Mouse (Mus musculus) midbrain, embryonic 11.5 days (tissue): ENCODE measurements around the gene Olfr1453. TPM values are rescaled to one million over a fixed set of nuclear protein-coding genes. Genes with fewer than 3 reads are reported as not detected.
A peak's percentile ranks its signal among the peaks of the same experiment; 100 is the strongest.
"Not testable (repeated sequence)": the region's sequence is repeated elsewhere in the genome, so short reads cannot be mapped to it uniquely, and the experiment has no call there.

Experiments
- ATAC-seq: fragments of 200-750 bp; cut with Nextera tagmentation; 2 replicates; pipeline ENCODE4 v1.8.0; 2017; ENCODE audit warnings: moderate TSS enrichment, moderate library complexity; ENCODE audit not compliant: low FRiP score
- DNase-seq: peaks from one replicate; pipeline ENCODE4 v3.0.0; 2015; ENCODE audit warnings: low spot score; ENCODE audit errors: missing footprints
- H3K27ac ChIP-seq: fragments of 300-500 bp; sonication (generic); 2 replicates; pipeline ENCODE4 v1.5.1; 2014; ENCODE audit warnings: low read depth, low read length
- H3K27me3 ChIP-seq: fragments of 300-500 bp; sonication (generic); 2 replicates; pipeline ENCODE4 v1.6.1; 2014; ENCODE audit warnings: mild to moderate bottlenecking, low read length, moderate library complexity, mixed read lengths; ENCODE audit not compliant: control insufficient read depth, insufficient read depth
- H3K36me3 ChIP-seq: fragments of 300-500 bp; sonication (generic); 2 replicates; pipeline ENCODE4 v1.6.1; 2014; ENCODE audit warnings: mild to moderate bottlenecking, low read length, moderate library complexity, mixed read lengths; ENCODE audit not compliant: control insufficient read depth, insufficient read depth
- H3K4me1 ChIP-seq: fragments of 300-500 bp; sonication (generic); 2 replicates; pipeline ENCODE4 v1.6.1; 2014; ENCODE audit warnings: low read length; ENCODE audit not compliant: control insufficient read depth, insufficient read depth
- H3K4me2 ChIP-seq: fragments of 300-500 bp; sonication (generic); 2 replicates; pipeline ENCODE4 v1.6.1; 2014; ENCODE audit warnings: mild to moderate bottlenecking, moderate library complexity
- H3K4me3 ChIP-seq: fragments of 300-500 bp; sonication (generic); 2 replicates; pipeline ENCODE4 v1.5.1; 2014; ENCODE audit warnings: low read depth, low read length
- H3K9ac ChIP-seq: fragments of 300-500 bp; sonication (generic); 2 replicates; pipeline ENCODE4 v1.6.1; 2014; ENCODE audit warnings: low read length
- H3K9me3 ChIP-seq: fragments of 300-500 bp; sonication (generic); 2 replicates; pipeline ENCODE4 v1.6.1; 2016; ENCODE audit warnings: low read length; ENCODE audit not compliant: control insufficient read depth
- WGBS: fragments of 180-500 bp; shearing (Covaris S2); extraction: QIAGEN DNeasy Blood & Tissue Kit; methylation state at CpG from one replicate; pipeline ENCODE4 v1.1.7; 2014; 5-methylcytosine and 5-hydroxymethylcytosine counted together
- polyA plus RNA-seq: library from polyadenylated mRNA; unstranded; fragments of >200 nt; fragmentation: Nextera tagmentation; extraction: Ambion mirVana; gene quantifications from 2 replicates; pipeline ENCODE4 v1.2.1, GENCODE M21; 2014

The Olfr1453 gene
- polyA plus RNA-seq: not detected in 2 replicates

GRCm38 (mm10) chr19:13028227-13028626 is at the start of gene Olfr1453:
TSS of gene Olfr1453 (minus strand) at chr19:13028327.
- no peak for ATAC-seq
- Histone ChIP-seq H3K4me3 (no peak within 1 kb of the TSS), H3K9me3 (no peaks in the 10 kb centered on the region), H3K27me3 (no peaks in the 10 kb centered on the region), H3K36me3 (no peaks in the 10 kb centered on the region), H3K9ac (no peak within 1 kb of the TSS), H3K4me1 (no peaks in the 10 kb centered on the region), H3K27ac (no peak within 1 kb of the TSS), H3K4me2 (no peak within 1 kb of the TSS)
- WGBS: 46% methylated on average over 1 of the region's 1 CpGs
- peak; percentile 72 for DNase-seq

DNA sequence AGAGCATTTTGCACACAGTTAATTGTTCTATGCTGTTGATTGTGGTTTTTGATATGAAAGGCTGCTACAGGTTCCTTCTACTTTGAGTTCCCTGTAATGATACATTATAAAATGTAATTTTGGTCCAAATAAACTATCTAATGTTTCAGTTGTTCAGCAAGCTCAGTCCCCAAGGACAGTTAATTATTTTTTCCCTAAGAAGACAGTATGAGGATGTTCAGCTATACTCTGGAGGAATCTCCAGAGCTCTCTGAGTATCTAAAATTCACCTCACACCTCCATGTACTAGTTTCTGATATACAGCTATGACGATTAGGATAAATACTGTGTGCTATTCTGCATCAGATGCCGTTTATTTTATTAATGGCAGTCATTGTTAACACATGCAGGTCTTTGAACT is 32.2 kb upstream of the Olfr1453 start, which contains the start of gene Olfr1454:
TSS of gene Olfr1454 (plus strand) at position 301 of the 400 bp plus-strand sequence.
- DNase-seq (no peak), ATAC-seq (no peak)
- Histone ChIP-seq H3K9ac (no peak within 1 kb of the TSS), H3K4me2 (no peak within 1 kb of the TSS), H3K4me1 (no peaks in the 10 kb centered on the region), H3K27ac (no peak within 1 kb of the TSS), H3K36me3 (no peaks in the 10 kb centered on the region), H3K4me3 (no peak within 1 kb of the TSS), H3K9me3 (peaks cover 16% of the 10 kb centered on the region; the same call in 1 of the 2 replicates), H3K27me3 (no peaks in the 10 kb centered on the region)
- 81% methylated on average over 2 of the region's 2 CpGs for WGBS

DNA sequence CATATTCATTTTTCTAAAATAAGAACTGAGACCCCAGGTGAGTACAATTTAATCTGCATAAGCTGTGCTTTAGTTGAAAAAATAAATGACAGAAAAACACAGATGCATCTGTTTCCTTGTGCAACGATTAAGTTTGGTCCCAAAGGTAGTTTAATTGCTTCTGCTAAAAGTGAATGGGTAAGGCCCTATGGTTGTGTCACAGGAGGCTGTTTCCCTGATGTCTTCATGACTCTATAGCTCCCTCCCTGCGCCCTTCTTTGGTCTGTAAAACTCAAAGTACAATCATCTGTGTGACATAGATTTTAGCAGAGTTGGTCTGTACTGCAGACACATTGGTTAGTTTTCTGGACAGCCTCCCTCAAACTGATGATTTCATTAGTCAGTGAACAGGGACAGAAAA is 33.4 kb downstream of the Olfr1453 start, which contains the start of gene Olfr1451:
TSS of gene Olfr1451 (plus strand) at position 301 of the 400 bp plus-strand sequence.
- peaks cover 8% of the 10 kb centered on the region; the same call in 1 of the 2 replicates for H3K9me3 ChIP-seq
- no peak within 1 kb of the TSS for H3K4me3 ChIP-seq
- no peak within 1 kb of the TSS for H3K4me2 ChIP-seq
- WGBS: 81% methylated on average over 2 of the region's 2 CpGs
- DNase-seq: no peak
- H3K36me3 ChIP-seq: no peaks in the 10 kb centered on the region
- H3K27me3 ChIP-seq: no peaks in the 10 kb centered on the region
- ATAC-seq: no peak
- H3K4me1 ChIP-seq: no peaks in the 10 kb centered on the region
- no peak within 1 kb of the TSS for H3K27ac ChIP-seq
- no peak within 1 kb of the TSS for H3K9ac ChIP-seq

GRCm38 (mm10) chr19:12992316-12992715 is 35.8 kb downstream of the Olfr1453 start:
- H3K9me3 ChIP-seq, H3K36me3 ChIP-seq, H3K4me1 ChIP-seq, DNase-seq, H3K4me2 ChIP-seq, H3K4me3 ChIP-seq, ATAC-seq, H3K27me3 ChIP-seq, H3K9ac ChIP-seq, H3K27ac ChIP-seq: not testable (repeated sequence)
- WGBS: 89% methylated on average over 4 of the region's 4 CpGs

Other genes starting within 250 kb of the Olfr1453 start
- 13.1 and 13.2 TPM in 2 replicates for gene Zfp91, start 232.2 kb downstream of the Olfr1453 start, polyA plus RNA-seq
- gene Lpxn, start 232.1 kb downstream of the Olfr1453 start, polyA plus RNA-seq: 0.92 and 1.2 TPM in 2 replicates
- not detected in 2 replicates for gene Gm5244, start 181.6 kb downstream of the Olfr1453 start, polyA plus RNA-seq
- not detected in 2 replicates for gene Olfr1444, start 171.0 kb downstream of the Olfr1453 start, polyA plus RNA-seq
- gene Olfr1445, start 144.5 kb downstream of the Olfr1453 start, polyA plus RNA-seq: not detected in 2 replicates
- gene Olfr1446, start 134.8 kb downstream of the Olfr1453 start, polyA plus RNA-seq: not detected in 2 replicates
- not detected in 2 replicates for gene Olfr1447, start 124.6 kb downstream of the Olfr1453 start, polyA plus RNA-seq
- not detected in 2 replicates for gene Olfr1448, start 103.9 kb downstream of the Olfr1453 start, polyA plus RNA-seq
- not detected in 2 replicates for gene Olfr1449, start 97.5 kb downstream of the Olfr1453 start, polyA plus RNA-seq
- gene Olfr1450, start 78.1 kb downstream of the Olfr1453 start, polyA plus RNA-seq: not detected in 2 replicates
- gene Olfr1451, start 33.3 kb downstream of the Olfr1453 start, polyA plus RNA-seq: not detected in 2 replicates
- not detected in 2 replicates for gene Olfr1454, start 32.3 kb upstream of the Olfr1453 start, polyA plus RNA-seq
- gene Olfr1457, start 69.6 kb upstream of the Olfr1453 start, polyA plus RNA-seq: not detected in 2 replicates
- not detected in 2 replicates for gene Olfr1458, start 78.4 kb upstream of the Olfr1453 start, polyA plus RNA-seq
- gene Olfr1459, start 121.2 kb upstream of the Olfr1453 start, polyA plus RNA-seq: not detected in 2 replicates
- gene Olfr1461, start 134.7 kb upstream of the Olfr1453 start, polyA plus RNA-seq: not detected in 2 replicates
- gene Olfr1462, start 157.4 kb upstream of the Olfr1453 start, polyA plus RNA-seq: not detected in 2 replicates
- not detected in 2 replicates for gene Olfr1463, start 203.0 kb upstream of the Olfr1453 start, polyA plus RNA-seq